10 mouse cellular contexts compared by ENCODE assay signal in genomic region chr5:34183976-34184375, GRCm38 (mm10). TPM values are rescaled to one million over a fixed set of nuclear protein-coding genes. Genes with fewer than 3 reads are reported as not detected.
DNase-seq lines count a peak whose midpoint lies in the region; ATAC-seq and TF ChIP-seq lines count a peak whose summit lies in the region.
"Had no signal": no experiment of that assay in that cellular context is flagged by ENCODE, and none has a peak within 500 bp of the region (broad histone marks: within the 10 kb centered on the region; RNA-seq: fewer than 3 reads in every experiment).

No protein-coding gene starts in this region.

- no peak overlapping the region for H3K4me2 ChIP-seq in hindbrain, embryonic 13.5 days
- H3K4me2 ChIP-seq in hindbrain, embryonic 12.5 days (replicated peaks), result no peak overlapping the region
- H3K4me2 ChIP-seq in lung, postnatal 0 days (replicated peaks; ENCODE audit: low read depth, low read length), result peak overlapping the region; percentile 97
- no peak overlapping the region for H3K4me2 ChIP-seq in embryonic facial prominence, embryonic 13.5 days

- H3K27ac ChIP-seq in hindbrain, embryonic 13.5 days, result no peak overlapping the region
- H3K27ac ChIP-seq in hindbrain, embryonic 12.5 days, result no peak overlapping the region
- H3K27ac ChIP-seq in lung, postnatal 0 days (ENCODE audit: low read length), result peak overlapping the region; percentile 89
- no peak overlapping the region for H3K27ac ChIP-seq in embryonic facial prominence, embryonic 13.5 days
- no peak overlapping the region for H3K27ac ChIP-seq in forebrain, embryonic 10.5 days

- no peaks in the 10 kb centered on the region for H3K27me3 ChIP-seq in hindbrain, embryonic 13.5 days
- no peaks in the 10 kb centered on the region for H3K27me3 ChIP-seq in hindbrain, embryonic 12.5 days
- no peaks in the 10 kb centered on the region for H3K27me3 ChIP-seq in lung, postnatal 0 days (replicated peaks; ENCODE audit: insufficient read depth, low read length)
- no peaks in the 10 kb centered on the region for H3K27me3 ChIP-seq in embryonic facial prominence, embryonic 13.5 days
- peaks cover 16% of the 10 kb centered on the region for H3K27me3 ChIP-seq in forebrain, embryonic 10.5 days (ENCODE audit: poor library complexity, severe bottlenecking)

- H3K4me3 ChIP-seq in hindbrain, embryonic 13.5 days, result no peak overlapping the region
- H3K4me3 ChIP-seq in hindbrain, embryonic 12.5 days, result no peak overlapping the region
- H3K4me3 ChIP-seq in lung, postnatal 0 days (ENCODE audit: low read depth, low read length), result no peak overlapping the region
- no peak overlapping the region for H3K4me3 ChIP-seq in embryonic facial prominence, embryonic 13.5 days
- H3K4me3 ChIP-seq in forebrain, embryonic 10.5 days, result no peak overlapping the region
- H3K4me3 ChIP-seq: erythroblast, embryonic 14.5 days had no signal

- H3K4me1 ChIP-seq in hindbrain, embryonic 13.5 days (replicated peaks), result peaks cover 64% of the 10 kb centered on the region
- H3K4me1 ChIP-seq in hindbrain, embryonic 12.5 days, result peaks cover 43% of the 10 kb centered on the region
- peaks cover 60% of the 10 kb centered on the region for H3K4me1 ChIP-seq in lung, postnatal 0 days (ENCODE audit: insufficient read depth, low read depth, low read length)
- peaks cover 50% of the 10 kb centered on the region for H3K4me1 ChIP-seq in embryonic facial prominence, embryonic 13.5 days
- H3K4me1 ChIP-seq in forebrain, embryonic 10.5 days, result peaks cover 42% of the 10 kb centered on the region

- H3K9me3 ChIP-seq in hindbrain, embryonic 13.5 days, result no peaks in the 10 kb centered on the region
- no peaks in the 10 kb centered on the region for H3K9me3 ChIP-seq in hindbrain, embryonic 12.5 days (replicated peaks)
- no peaks in the 10 kb centered on the region for H3K9me3 ChIP-seq in lung, postnatal 0 days (ENCODE audit: low read length)
- H3K9me3 ChIP-seq in embryonic facial prominence, embryonic 13.5 days, result no peaks in the 10 kb centered on the region
- no peaks in the 10 kb centered on the region for H3K9me3 ChIP-seq in forebrain, embryonic 10.5 days

- peak; percentile 3 for DNase-seq in adrenal gland, postnatal 10 days
- no peak for DNase-seq in adrenal gland, postnatal 36 days
- DNase-seq in lung, postnatal 0 days (ENCODE audit: low spot score), result no peak
- DNase-seq in lung, postnatal 36 days, result no peak
- DNase-seq in forebrain, embryonic 10.5 days (ENCODE audit: extremely low spot score, low spot score), result no peak
- DNase-seq: thymus, postnatal 14 days had no signal

- 0 out of 2 replicates have a peak overlapping the region, but pooled peaks have one; percentile 14 for H3K9ac ChIP-seq in hindbrain, embryonic 13.5 days
- no peak overlapping the region for H3K9ac ChIP-seq in hindbrain, embryonic 12.5 days
- no peak overlapping the region; the same call in 1 of the 2 replicates for H3K9ac ChIP-seq in lung, postnatal 0 days (replicated peaks; ENCODE audit: low read depth)
- H3K9ac ChIP-seq in embryonic facial prominence, embryonic 13.5 days, result 0 out of 2 replicates have a peak overlapping the region, but pooled peaks have one; percentile 36

- TF ChIP-seq CTCF in lung, postnatal 0 days (IDR thresholded peaks at IDR 0.05), result no peak

- no peak for ATAC-seq in hindbrain, embryonic 13.5 days (ENCODE audit: low FRiP score)
- no peak for ATAC-seq in hindbrain, embryonic 12.5 days (ENCODE audit: low FRiP score)
- ATAC-seq in lung, postnatal 0 days, result no peak
- ATAC-seq in embryonic facial prominence, embryonic 13.5 days (ENCODE audit: insufficient number of reproducible peaks, insufficient read depth, low FRiP score, low TSS enrichment, low read depth), result no peak

- peaks cover 41% of the 10 kb centered on the region for H3K36me3 ChIP-seq in hindbrain, embryonic 13.5 days
- peaks cover 23% of the 10 kb centered on the region for H3K36me3 ChIP-seq in hindbrain, embryonic 12.5 days
- peaks cover 28% of the 10 kb centered on the region for H3K36me3 ChIP-seq in lung, postnatal 0 days (ENCODE audit: insufficient read depth, low read length)
- H3K36me3 ChIP-seq in embryonic facial prominence, embryonic 13.5 days, result peaks cover 43% of the 10 kb centered on the region
- no peaks in the 10 kb centered on the region; the same call in 1 of the 2 replicates for H3K36me3 ChIP-seq in forebrain, embryonic 10.5 days (replicated peaks)

- WGBS in hindbrain, embryonic 13.5 days, result 89% methylated on average over 3 of the region's 3 CpGs
- 90% methylated on average over 3 of the region's 3 CpGs for WGBS in hindbrain, embryonic 12.5 days
- WGBS in lung, postnatal 0 days, result 85% methylated on average over 3 of the region's 3 CpGs
- 89% methylated on average over 3 of the region's 3 CpGs for WGBS in embryonic facial prominence, embryonic 13.5 days
- WGBS in forebrain, embryonic 10.5 days, result 86% methylated on average over 3 of the region's 3 CpGs

- no peak for TF ChIP-seq EP300 in lung, postnatal 0 days (IDR thresholded peaks at IDR 0.05)

RNA-seq across cellular contexts. Expression of gene Mxd4, which starts 3.5 kb away (rescaled TPM):
- 100 to 1,000 TPM; 140 to 144 TPM for total RNA-seq in adrenal gland, postnatal 10 days (2021)
- total RNA-seq in adrenal gland, postnatal 36 days (2021), result 100 to 1,000 TPM; 133 to 137 TPM
- 33.5 and 33.6 TPM in 2 replicates for polyA plus RNA-seq in hindbrain, embryonic 13.5 days (2015; fragmentation: Nextera tagmentation; extraction: Ambion mirVana)
- 33.2 and 36.5 TPM in 2 replicates for polyA plus RNA-seq in hindbrain, embryonic 12.5 days (2016; fragmentation: Nextera tagmentation; extraction: Ambion mirVana)
- polyA plus RNA-seq in lung, postnatal 0 days (2015; fragmentation: Nextera tagmentation; extraction: Ambion mirVana), result 65.1 and 68.2 TPM in 2 replicates
- 41.1 and 44.7 TPM in 2 replicates for polyA plus RNA-seq in embryonic facial prominence, embryonic 13.5 days (2015; fragmentation: Nextera tagmentation; extraction: Ambion mirVana)
- 11.1 and 14.6 TPM in 2 replicates for polyA plus RNA-seq in forebrain, embryonic 10.5 days (2016; fragmentation: Nextera tagmentation; extraction: Ambion mirVana)

RNA-seq across cellular contexts. Expression of gene Haus3, which starts 14.6 kb away (rescaled TPM):
- 1 to 10 TPM; 9.3 to 9.8 TPM for total RNA-seq in adrenal gland, postnatal 10 days (2021)
- total RNA-seq in adrenal gland, postnatal 36 days (2021), result 10 to 100 TPM in 1 of 2 experiments, 1 to 10 TPM in 1; 8.9 to 10.3 TPM
- 19.0 and 19.7 TPM in 2 replicates for polyA plus RNA-seq in hindbrain, embryonic 13.5 days (2015; fragmentation: Nextera tagmentation; extraction: Ambion mirVana)
- 33.5 and 33.8 TPM in 2 replicates for polyA plus RNA-seq in hindbrain, embryonic 12.5 days (2016; fragmentation: Nextera tagmentation; extraction: Ambion mirVana)
- polyA plus RNA-seq in lung, postnatal 0 days (2015; fragmentation: Nextera tagmentation; extraction: Ambion mirVana), result 8.2 and 8.6 TPM in 2 replicates
- 40.8 and 41.9 TPM in 2 replicates for polyA plus RNA-seq in embryonic facial prominence, embryonic 13.5 days (2015; fragmentation: Nextera tagmentation; extraction: Ambion mirVana)
- 53.8 and 59.4 TPM in 2 replicates for polyA plus RNA-seq in forebrain, embryonic 10.5 days (2016; fragmentation: Nextera tagmentation; extraction: Ambion mirVana)

RNA-seq across cellular contexts. Expression of gene Poln, which starts 14.7 kb away (rescaled TPM):
- 10 to 100 TPM; 37.3 to 40.0 TPM for total RNA-seq in adrenal gland, postnatal 10 days (2021)
- total RNA-seq in adrenal gland, postnatal 36 days (2021), result 1 to 10 TPM; 8.0 to 8.5 TPM
- 0.14 and 0.28 TPM in 2 replicates for polyA plus RNA-seq in hindbrain, embryonic 13.5 days (2015; fragmentation: Nextera tagmentation; extraction: Ambion mirVana)
- 0.41 and 0.51 TPM in 2 replicates for polyA plus RNA-seq in hindbrain, embryonic 12.5 days (2016; fragmentation: Nextera tagmentation; extraction: Ambion mirVana)
- 0.63 and 0.99 TPM in 2 replicates for polyA plus RNA-seq in lung, postnatal 0 days (2015; fragmentation: Nextera tagmentation; extraction: Ambion mirVana)
- 0.60 and 1.2 TPM in 2 replicates for polyA plus RNA-seq in embryonic facial prominence, embryonic 13.5 days (2015; fragmentation: Nextera tagmentation; extraction: Ambion mirVana)
- 0.77 and 0.89 TPM in 2 replicates for polyA plus RNA-seq in forebrain, embryonic 10.5 days (2016; fragmentation: Nextera tagmentation; extraction: Ambion mirVana)
- polyA plus RNA-seq: erythroblast, embryonic 14.5 days had no signal

Comparison
In these comparisons a context has a peak if more than half of its experiments do, and no peak if none do; other contexts are left out.
1. H3K9ac ChIP-seq: peak in hindbrain, embryonic 13.5 days (single experiment) and embryonic facial prominence, embryonic 13.5 days (single experiment); none in hindbrain, embryonic 12.5 days (single experiment) and lung, postnatal 0 days (single experiment).